Mouse (Mus musculus): ENCODE data around the gene Ppm1e.

Ppm1e gene

GRCm38 (mm10) chr11:87250132-87250531, 108.7 kb downstream of the Ppm1e start:
- no peak for DNase-seq (ENCODE audit: low spot score)

GRCm38 (mm10) chr11:87247494-87247866, 111.3 kb downstream of the Ppm1e start:
- no peak for DNase-seq (ENCODE audit: low spot score)

- no peak for DNase-seq (ENCODE audit: low spot score)
Observed at GRCm38 (mm10) chr11:87246724-87247493, 111.9 kb downstream of the Ppm1e start.

GRCm38 (mm10) chr11:87246107-87246651, 112.6 kb downstream of the Ppm1e start:
- no peak for DNase-seq (ENCODE audit: low spot score)

GRCm38 (mm10) chr11:87245171-87245840, 113.5 kb downstream of the Ppm1e start:
- no peak for DNase-seq (ENCODE audit: low spot score)

GRCm38 (mm10) chr11:87241256-87241655, 117.6 kb downstream of the Ppm1e start:
- DNase-seq (ENCODE audit: low spot score), result no peak

- DNase-seq (ENCODE audit: low spot score), result no peak
Observed at GRCm38 (mm10) chr11:87240833-87241215, 118.0 kb downstream of the Ppm1e start.

- peak; percentile 41 for DNase-seq (ENCODE audit: low spot score)
Observed at GRCm38 (mm10) chr11:87240141-87240832, 118.5 kb downstream of the Ppm1e start.

- DNase-seq (ENCODE audit: low spot score), result no peak
Observed at GRCm38 (mm10) chr11:87238891-87239530, 119.8 kb downstream of the Ppm1e start.

- DNase-seq (ENCODE audit: low spot score), result no peak
Observed at GRCm38 (mm10) chr11:87235486-87235872, 123.3 kb downstream of the Ppm1e start.

- no peak for DNase-seq (ENCODE audit: low spot score)
Observed at GRCm38 (mm10) chr11:87234743-87235485, 123.9 kb downstream of the Ppm1e start.

- DNase-seq (ENCODE audit: low spot score), result no peak
Observed at GRCm38 (mm10) chr11:87233377-87233776, 125.4 kb downstream of the Ppm1e start.

GRCm38 (mm10) chr11:87227056-87227455, 131.8 kb downstream of the Ppm1e start:
- DNase-seq (ENCODE audit: low spot score), result no peak

- no peak for DNase-seq (ENCODE audit: low spot score)
Observed at GRCm38 (mm10) chr11:87222686-87223085, 136.1 kb downstream of the Ppm1e start.

GRCm38 (mm10) chr11:87212313-87212712, 146.5 kb downstream of the Ppm1e start:
- no peak for DNase-seq (ENCODE audit: low spot score)
